Comparison of ENCODE assay signal across 8 mouse cellular contexts in genomic region chr2:3512552-3513454, GRCm38 (mm10). TPM values are rescaled to one million over a fixed set of nuclear protein-coding genes. Genes with fewer than 3 reads are reported as not detected.
A peak's percentile ranks its signal among the peaks of the same experiment; 100 is the strongest.
DNase-seq lines count a peak whose midpoint lies in the region; ATAC-seq and TF ChIP-seq lines count a peak whose summit lies in the region.

TSS of gene Gm45902 (minus strand) at chr2:3512790.
TSS of gene Hspa14 (minus strand) at chr2:3512814.
TSS of gene Cdnf (plus strand) at chr2:3513030.

- peak within 1 kb of the TSS; percentile 82 for H3K9ac ChIP-seq in embryonic facial prominence, embryonic 15.5 days
- peak within 1 kb of the TSS; percentile 77 for H3K9ac ChIP-seq in limb, embryonic 14.5 days (ENCODE audit: low read depth, low read length, severe bottlenecking)
- peak within 1 kb of the TSS; percentile 86 for H3K9ac ChIP-seq in midbrain, postnatal 0 days (replicated peaks; ENCODE audit: low read length, poor library complexity, severe bottlenecking)

- peak within 1 kb of the TSS; percentile 93 for H3K4me3 ChIP-seq in bone marrow, adult 2 months (replicated peaks; ENCODE audit: control insufficient read depth, low read depth, low read length)
- peak within 1 kb of the TSS; percentile 84 for H3K4me3 ChIP-seq in embryonic facial prominence, embryonic 15.5 days (replicated peaks)
- peak within 1 kb of the TSS; percentile 71 for H3K4me3 ChIP-seq in limb, embryonic 14.5 days (replicated peaks; ENCODE audit: low read length)
- H3K4me3 ChIP-seq in midbrain, postnatal 0 days (ENCODE audit: low read depth, low read length), result peak within 1 kb of the TSS; percentile 83

- peak within 1 kb of the TSS; percentile 82 for H3K4me2 ChIP-seq in embryonic facial prominence, embryonic 15.5 days (replicated peaks)
- peak within 1 kb of the TSS; percentile 64 for H3K4me2 ChIP-seq in limb, embryonic 14.5 days (replicated peaks; ENCODE audit: low read depth, low read length, severe bottlenecking)
- H3K4me2 ChIP-seq in midbrain, postnatal 0 days (ENCODE audit: low read depth, low read length, poor library complexity, severe bottlenecking), result peak within 1 kb of the TSS; percentile 91

- peak; percentile 5; the same call in 1 of the 2 replicates for TF ChIP-seq CTCF in bone marrow, adult 2 months (IDR thresholded peaks at IDR 0.05; ENCODE audit: control insufficient read depth, insufficient read depth, low read length)
- peak; percentile 27; the same call in 1 of the 2 replicates for TF ChIP-seq CTCF in midbrain, postnatal 0 days (IDR thresholded peaks at IDR 0.05)

- H3K36me3 ChIP-seq in embryonic facial prominence, embryonic 15.5 days, result peaks cover 22% of the 10 kb centered on the region
- H3K36me3 ChIP-seq in limb, embryonic 14.5 days (ENCODE audit: control insufficient read depth, insufficient read depth, low read length), result peaks cover 26% of the 10 kb centered on the region
- H3K36me3 ChIP-seq in midbrain, postnatal 0 days (ENCODE audit: insufficient read depth, low read length), result peaks cover 17% of the 10 kb centered on the region

- TF ChIP-seq POLR2A in bone marrow, adult 2 months (IDR thresholded peaks at IDR 0.05; ENCODE audit: borderline replicate concordance, control insufficient read depth, low read depth, low read length), result peak; percentile 90
- TF ChIP-seq POLR2A in limb, embryonic 14.5 days (IDR thresholded peaks at IDR 0.05; ENCODE audit: borderline replicate concordance, extremely low read depth, insufficient read depth, insufficient read length), result peak; percentile 87; the same call in 1 of the 2 replicates

- H3K27me3 ChIP-seq in embryonic facial prominence, embryonic 15.5 days, result no peaks in the 10 kb centered on the region
- H3K27me3 ChIP-seq in limb, embryonic 14.5 days (ENCODE audit: control insufficient read depth, insufficient read depth, low read length), result no peaks in the 10 kb centered on the region
- H3K27me3 ChIP-seq in midbrain, postnatal 0 days (ENCODE audit: insufficient read depth, low read length), result no peaks in the 10 kb centered on the region

- H3K4me1 ChIP-seq in bone marrow, adult 2 months (ENCODE audit: control insufficient read depth, insufficient read depth, low read length), result no peaks in the 10 kb centered on the region; the same call in 1 of the 2 replicates
- peaks cover 17% of the 10 kb centered on the region for H3K4me1 ChIP-seq in embryonic facial prominence, embryonic 15.5 days
- H3K4me1 ChIP-seq in limb, embryonic 14.5 days (ENCODE audit: control insufficient read depth, insufficient read depth, low read length), result peaks cover 6% of the 10 kb centered on the region
- H3K4me1 ChIP-seq in midbrain, postnatal 0 days (ENCODE audit: insufficient read depth, low read length), result peaks cover 3% of the 10 kb centered on the region

- peak within 1 kb of the TSS; percentile 90 for H3K27ac ChIP-seq in bone marrow, adult 2 months (ENCODE audit: control insufficient read depth, insufficient read depth, low read depth, low read length, poor library complexity)
- H3K27ac ChIP-seq in embryonic facial prominence, embryonic 15.5 days (replicated peaks), result peak within 1 kb of the TSS; percentile 89
- H3K27ac ChIP-seq in limb, embryonic 14.5 days (replicated peaks; ENCODE audit: low read depth, low read length), result peak within 1 kb of the TSS; percentile 79
- H3K27ac ChIP-seq in midbrain, postnatal 0 days (ENCODE audit: low read depth, low read length), result peak within 1 kb of the TSS; percentile 93

- no peaks in the 10 kb centered on the region for H3K9me3 ChIP-seq in embryonic facial prominence, embryonic 15.5 days (replicated peaks)
- no peaks in the 10 kb centered on the region for H3K9me3 ChIP-seq in limb, embryonic 14.5 days (ENCODE audit: control insufficient read depth, low read length)
- no peaks in the 10 kb centered on the region for H3K9me3 ChIP-seq in midbrain, postnatal 0 days (ENCODE audit: low read length)

- ATAC-seq in embryonic facial prominence, embryonic 15.5 days (ENCODE audit: insufficient number of reproducible peaks, low FRiP score, low TSS enrichment, low read depth), result peak; percentile 100
- peak; percentile 100 for ATAC-seq in limb, embryonic 14.5 days (ENCODE audit: low FRiP score, low read depth)
- ATAC-seq in midbrain, postnatal 0 days (ENCODE audit: low FRiP score), result peak; percentile 100

- DNase-seq in 416B (ENCODE audit: low read depth), result peak; percentile 99
- DNase-seq in heart, adult 8-10 months (ENCODE audit: low spot score), result peak; percentile 98
- peak; percentile 99 for DNase-seq in kidney, adult 9 months
- peak; percentile 100 for DNase-seq in limb, embryonic 14.5 days (ENCODE audit: low spot score)
- peak; percentile 100 for DNase-seq in midbrain, postnatal 0 days (ENCODE audit: low spot score)
- peak; percentile 88 to 92 for DNase-seq in spleen, postnatal 14 days (ENCODE audit: low spot score in 2 of 2)

- WGBS in bone marrow, adult 2 months, result under 1% methylated on average over 60 of the region's 60 CpGs
- WGBS in embryonic facial prominence, embryonic 15.5 days, result under 1% methylated on average over 60 of the region's 60 CpGs
- under 1% methylated on average over 60 of the region's 60 CpGs for WGBS in limb, embryonic 14.5 days
- WGBS in midbrain, postnatal 0 days, result under 1% methylated on average over 60 of the region's 60 CpGs

RNA-seq across cellular contexts. Expression of gene Gm45902, which starts in this region (rescaled TPM):
- 2.3 and 5.4 TPM in 2 replicates for polyA plus RNA-seq in bone marrow, adult 2 months (2011; ENCODE audit: insufficient read depth, insufficient read length, low replicate concordance, missing spikeins)
- 4.0 and 4.1 TPM in 2 replicates for polyA plus RNA-seq in embryonic facial prominence, embryonic 15.5 days (2015; fragmentation: Nextera tagmentation; extraction: Ambion mirVana)
- 1 to 10 TPM in 3 of 4 experiments, under 1 TPM in 1; 0.98 to 1.4 (median 1.2) TPM for total RNA-seq in heart, adult 8-10 months (2022)
- polyA plus RNA-seq in limb, embryonic 14.5 days (2012; rRNA removed), result 4.2 and 4.4 TPM in 2 replicates
- polyA plus RNA-seq in limb, embryonic 14.5 days (2014; fragmentation: Nextera tagmentation; extraction: Ambion mirVana), result 3.8 and 4.7 TPM in 2 replicates
- 10.6 TPM in 2 replicates for total RNA-seq in midbrain, postnatal 0 days (2014; rRNA removed)
- polyA plus RNA-seq in midbrain, postnatal 0 days (2015; fragmentation: Nextera tagmentation; extraction: Ambion mirVana), result 4.8 and 5.2 TPM in 2 replicates

RNA-seq across cellular contexts. Expression of gene Hspa14, which starts in this region (rescaled TPM):
- polyA plus RNA-seq in bone marrow, adult 2 months (2011; ENCODE audit: insufficient read depth, insufficient read length, low replicate concordance, missing spikeins), result 37.4 and 38.7 TPM in 2 replicates
- 86.8 and 87.6 TPM in 2 replicates for polyA plus RNA-seq in embryonic facial prominence, embryonic 15.5 days (2015; fragmentation: Nextera tagmentation; extraction: Ambion mirVana)
- total RNA-seq in heart, adult 8-10 months (2022), result 10 to 100 TPM; 19.8 to 24.0 (median 22.2) TPM
- polyA plus RNA-seq in limb, embryonic 14.5 days (2012; rRNA removed), result 74.3 and 82.6 TPM in 2 replicates
- polyA plus RNA-seq in limb, embryonic 14.5 days (2014; fragmentation: Nextera tagmentation; extraction: Ambion mirVana), result 88.2 and 98.5 TPM in 2 replicates
- 45.1 and 47.2 TPM in 2 replicates for total RNA-seq in midbrain, postnatal 0 days (2014; rRNA removed)
- 42.7 and 45.8 TPM in 2 replicates for polyA plus RNA-seq in midbrain, postnatal 0 days (2015; fragmentation: Nextera tagmentation; extraction: Ambion mirVana)

RNA-seq across cellular contexts. Expression of gene Cdnf, which starts in this region (rescaled TPM):
- polyA plus RNA-seq in bone marrow, adult 2 months (2011; ENCODE audit: insufficient read depth, insufficient read length, low replicate concordance, missing spikeins), result not detected in 2 replicates
- polyA plus RNA-seq in embryonic facial prominence, embryonic 15.5 days (2015; fragmentation: Nextera tagmentation; extraction: Ambion mirVana), result 0.15 and 0.20 TPM in 2 replicates
- total RNA-seq in heart, adult 8-10 months (2022), result 10 to 100 TPM; 29.9 to 38.4 (median 31.2) TPM
- 0.34 and 0.73 TPM in 2 replicates for polyA plus RNA-seq in limb, embryonic 14.5 days (2012; rRNA removed)
- polyA plus RNA-seq in limb, embryonic 14.5 days (2014; fragmentation: Nextera tagmentation; extraction: Ambion mirVana), result 0.08 and 0.32 TPM in 2 replicates
- 0.47 and 0.55 TPM in 2 replicates for total RNA-seq in midbrain, postnatal 0 days (2014; rRNA removed)
- 0.23 and 0.58 TPM in 2 replicates for polyA plus RNA-seq in midbrain, postnatal 0 days (2015; fragmentation: Nextera tagmentation; extraction: Ambion mirVana)

Comparison
In these comparisons a context has a peak if more than half of its experiments do, and no peak if none do; other contexts are left out.
1. Peak in every context shown above with its lines: DNase-seq, ATAC-seq, H3K4me3 ChIP-seq and H3K27ac ChIP-seq.
2. RNA of gene Cdnf (total RNA-seq): 29.9 to 38.4 TPM in heart, adult 8-10 months; 0.47 to 0.55 TPM in midbrain, postnatal 0 days; every median in the first group is over 10 times any median in the second.